Mouse (Mus musculus): ENCODE measurements around the gene Cers5. TPM values are rescaled to one million over a fixed set of nuclear protein-coding genes. Genes with fewer than 3 reads are reported as not detected.
"Not testable (repeated sequence)": the region's sequence is repeated elsewhere in the genome, so short reads cannot be mapped to it uniquely, and the experiment has no call there.

The Cers5 gene
- polyA plus RNA-seq, 1 experiment from 2014 or later, result 64.7 TPM

DNA sequence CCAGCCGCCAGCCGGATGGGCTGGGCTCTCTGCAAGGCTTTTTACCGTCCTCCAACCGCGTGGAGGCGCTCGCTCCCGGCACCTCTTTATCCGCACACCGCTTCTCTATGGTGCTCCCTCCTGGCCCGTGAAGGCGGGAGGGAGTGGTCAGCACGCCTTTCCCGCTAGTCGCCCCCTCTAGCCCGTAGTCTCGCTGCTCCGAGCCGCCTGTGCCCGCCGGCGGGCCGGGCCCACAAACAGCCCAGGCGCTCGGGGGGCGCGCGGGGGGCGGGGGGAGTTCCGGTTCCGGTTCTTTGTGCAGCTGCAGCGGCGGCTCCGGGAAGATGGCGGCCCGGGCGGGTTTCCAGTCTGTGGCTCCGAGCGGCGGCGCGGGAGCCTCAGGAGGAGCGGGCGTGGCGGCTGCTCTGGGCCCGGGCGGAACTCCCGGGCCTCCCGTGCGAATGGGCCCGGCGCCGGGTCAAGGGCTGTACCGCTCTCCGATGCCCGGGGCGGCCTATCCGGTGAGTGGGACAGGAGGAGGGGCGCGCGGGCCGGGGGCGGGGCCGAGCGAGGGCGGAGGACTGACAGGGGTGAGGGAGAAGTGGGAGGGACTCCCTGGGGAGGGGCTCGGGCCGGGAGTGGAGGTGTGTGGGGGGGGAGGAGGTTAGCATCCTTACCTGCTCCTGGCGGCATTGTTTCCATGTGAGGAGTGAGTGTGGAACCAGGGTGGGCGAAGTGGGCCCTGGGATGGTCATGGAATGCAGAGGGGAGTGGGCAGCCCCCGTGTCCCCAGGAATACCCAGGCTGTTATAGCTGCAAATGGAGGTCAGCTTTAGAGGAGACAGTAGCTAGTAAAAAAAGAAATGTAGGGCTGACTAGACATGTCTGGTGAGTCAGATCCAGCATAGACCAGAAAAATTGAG lies 70.4 kb downstream of the Cers5 start, which contains the start of gene Smarcd1:
Gene Smarcd1 (plus strand): TSS at position 131 of the 902 bp plus-strand sequence.
- Histone ChIP-seq H3K36me3 (ENCODE audit: control insufficient read depth, insufficient read depth, low read length) (peaks cover 33% of the 10 kb centered on the region), H3K27me3 (replicated peaks; ENCODE audit: control insufficient read depth, insufficient read depth, low read length) (0 out of 2 replicates have a peak, but pooled peaks cover 6% of the 10 kb centered on the region), H3K27ac (ENCODE audit: low read depth) (peak within 1 kb of the TSS; percentile 96), H3K4me1 (replicated peaks; ENCODE audit: control insufficient read depth, insufficient read depth, low read length) (peaks cover 17% of the 10 kb centered on the region), H3K4me3 (ENCODE audit: low read depth, low read length) (peak within 1 kb of the TSS; percentile 81), H3K4me2 (ENCODE audit: low read length) (peak within 1 kb of the TSS; percentile 70), H3K9me3 (ENCODE audit: control insufficient read depth, low read length) (no peaks in the 10 kb centered on the region), H3K9ac (ENCODE audit: low read length) (peak within 1 kb of the TSS; percentile 98)
- peak; percentile 94 for ATAC-seq (replicated peaks; ENCODE audit: low FRiP score, low TSS enrichment, low read depth)
- 1% methylated on average over 61 of the region's 71 CpGs for WGBS
- peak; percentile 99 for DNase-seq (ENCODE audit: low spot score)

DNA sequence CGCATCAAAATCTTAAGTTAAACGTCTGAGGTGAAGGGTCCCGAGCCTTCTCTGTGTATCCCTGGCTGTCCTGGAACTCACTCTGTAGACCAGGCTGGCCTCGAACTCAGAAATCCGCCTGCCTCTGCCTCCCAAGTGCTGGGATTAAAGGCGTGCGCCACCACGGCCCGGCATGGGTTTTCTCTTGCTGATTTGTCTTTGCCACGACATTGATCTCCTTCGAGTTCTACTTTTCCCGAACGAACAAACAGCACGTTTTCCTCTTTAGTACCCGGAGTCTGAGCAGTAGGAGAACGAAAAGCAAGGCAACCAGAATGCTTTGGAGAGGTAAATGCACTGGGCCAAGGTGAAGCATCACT lies 71.1 kb downstream of the Cers5 start:
- ATAC-seq (replicated peaks; ENCODE audit: low FRiP score, low TSS enrichment, low read depth); H3K9me3 ChIP-seq (ENCODE audit: control insufficient read depth, low read length); H3K27me3 ChIP-seq (replicated peaks; ENCODE audit: control insufficient read depth, insufficient read depth, low read length); DNase-seq (ENCODE audit: low spot score): not testable (repeated sequence)
- H3K4me2 ChIP-seq (ENCODE audit: low read length), result peak overlapping the region; percentile 70
- H3K27ac ChIP-seq (ENCODE audit: low read depth), result peak overlapping the region; percentile 96; the same call in 1 of the 2 replicates
- H3K4me3 ChIP-seq (ENCODE audit: low read depth, low read length), result peak overlapping the region; percentile 81
- H3K4me1 ChIP-seq (replicated peaks; ENCODE audit: control insufficient read depth, insufficient read depth, low read length), result peaks cover 17% of the 10 kb centered on the region
- peak overlapping the region; percentile 98 for H3K9ac ChIP-seq (ENCODE audit: low read length)
- WGBS, result 43% methylated on average over 16 of the region's 16 CpGs
- H3K36me3 ChIP-seq (ENCODE audit: control insufficient read depth, insufficient read depth, low read length), result peaks cover 27% of the 10 kb centered on the region

DNA sequence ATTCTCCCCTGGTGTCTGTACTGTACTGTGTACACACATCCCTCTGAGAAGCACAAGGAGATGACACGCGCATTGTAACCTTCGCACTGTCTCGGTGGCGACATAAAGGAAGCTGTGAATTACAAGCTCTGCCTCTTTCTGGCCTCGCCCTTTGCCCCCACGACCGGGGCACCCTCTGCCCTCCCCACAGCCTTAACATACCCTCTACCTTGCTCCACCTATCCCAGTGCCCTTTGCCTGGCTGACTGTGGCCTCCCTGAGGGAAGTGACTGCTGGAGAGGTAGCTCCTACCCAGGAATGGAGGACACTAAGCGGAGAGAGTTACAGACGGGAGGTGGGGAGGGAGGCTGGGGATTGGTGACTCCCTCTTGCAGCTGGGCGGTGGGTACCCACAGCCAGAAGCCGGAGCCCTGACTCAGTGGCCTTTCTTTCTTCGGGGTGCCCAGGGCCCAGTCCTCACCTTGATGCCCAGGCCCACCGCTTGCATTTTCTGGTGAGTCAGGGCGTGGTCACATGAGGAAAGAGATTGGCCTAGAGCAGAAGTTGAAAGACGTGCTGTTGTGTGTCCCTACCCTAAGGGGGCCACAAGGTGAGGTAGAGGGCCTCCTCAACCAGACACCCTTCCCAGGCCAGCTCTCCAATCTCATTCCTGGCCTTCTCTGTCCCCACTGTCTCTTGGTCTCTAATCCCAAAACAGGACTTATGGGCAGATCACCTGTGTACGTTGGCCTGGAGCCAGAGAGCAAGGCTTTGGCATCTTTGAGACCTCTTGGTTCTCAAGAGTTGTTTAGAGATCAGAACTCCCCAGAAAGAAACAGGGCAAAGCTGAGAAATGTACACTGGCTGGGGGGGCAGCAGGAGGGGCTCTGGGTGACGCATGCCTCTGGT lies 72.2 kb downstream of the Cers5 start:
- no peak overlapping the region for H3K27ac ChIP-seq (ENCODE audit: low read depth)
- H3K4me2 ChIP-seq (ENCODE audit: low read length), result no peak overlapping the region
- H3K9ac ChIP-seq (ENCODE audit: low read length), result no peak overlapping the region
- H3K4me1 ChIP-seq (replicated peaks; ENCODE audit: control insufficient read depth, insufficient read depth, low read length), result peaks cover 17% of the 10 kb centered on the region
- no peak overlapping the region for H3K4me3 ChIP-seq (ENCODE audit: low read depth, low read length)
- no peaks in the 10 kb centered on the region for H3K9me3 ChIP-seq (ENCODE audit: control insufficient read depth, low read length)
- H3K36me3 ChIP-seq (ENCODE audit: control insufficient read depth, insufficient read depth, low read length), result peaks cover 18% of the 10 kb centered on the region
- WGBS, result 79% methylated on average over 18 of the region's 18 CpGs
- H3K27me3 ChIP-seq (replicated peaks; ENCODE audit: control insufficient read depth, insufficient read depth, low read length), result 0 out of 2 replicates have a peak, but pooled peaks cover 6% of the 10 kb centered on the region
- no peak for DNase-seq (ENCODE audit: low spot score)
- ATAC-seq (replicated peaks; ENCODE audit: low FRiP score, low TSS enrichment, low read depth), result no peak

DNA sequence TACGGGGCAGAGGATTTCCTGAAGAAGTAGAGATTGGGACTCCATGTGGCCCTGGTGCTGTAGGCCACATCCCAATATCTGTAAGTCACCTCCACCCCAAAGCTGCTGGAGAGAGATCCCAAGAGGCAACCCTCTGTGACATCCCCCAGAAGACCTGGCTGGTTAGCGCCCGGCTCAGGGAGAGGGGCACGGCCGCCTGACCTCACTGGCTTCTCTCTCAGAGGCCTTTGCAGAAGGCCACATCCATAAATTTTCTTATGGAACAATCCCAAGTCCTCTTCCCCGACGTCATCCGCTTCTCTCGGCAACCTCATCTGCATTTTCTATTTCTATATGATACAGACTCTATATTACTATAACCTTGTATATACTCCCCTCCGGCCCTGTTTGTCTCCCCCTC lies 73.0 kb downstream of the Cers5 start:
- Histone ChIP-seq H3K36me3 (ENCODE audit: control insufficient read depth, insufficient read depth, low read length) (peaks cover 14% of the 10 kb centered on the region), H3K9ac (ENCODE audit: low read length) (no peak overlapping the region), H3K27me3 (replicated peaks; ENCODE audit: control insufficient read depth, insufficient read depth, low read length) (0 out of 2 replicates have a peak, but pooled peaks cover 6% of the 10 kb centered on the region), H3K27ac (ENCODE audit: low read depth) (no peak overlapping the region), H3K4me1 (replicated peaks; ENCODE audit: control insufficient read depth, insufficient read depth, low read length) (peaks cover 17% of the 10 kb centered on the region), H3K4me3 (ENCODE audit: low read depth, low read length) (no peak overlapping the region), H3K4me2 (ENCODE audit: low read length) (no peak overlapping the region), H3K9me3 (ENCODE audit: control insufficient read depth, low read length) (no peaks in the 10 kb centered on the region)
- WGBS, result 81% methylated on average over 10 of the region's 10 CpGs
- DNase-seq (ENCODE audit: low spot score) (no peak), ATAC-seq (replicated peaks; ENCODE audit: low FRiP score, low TSS enrichment, low read depth) (no peak)

DNA sequence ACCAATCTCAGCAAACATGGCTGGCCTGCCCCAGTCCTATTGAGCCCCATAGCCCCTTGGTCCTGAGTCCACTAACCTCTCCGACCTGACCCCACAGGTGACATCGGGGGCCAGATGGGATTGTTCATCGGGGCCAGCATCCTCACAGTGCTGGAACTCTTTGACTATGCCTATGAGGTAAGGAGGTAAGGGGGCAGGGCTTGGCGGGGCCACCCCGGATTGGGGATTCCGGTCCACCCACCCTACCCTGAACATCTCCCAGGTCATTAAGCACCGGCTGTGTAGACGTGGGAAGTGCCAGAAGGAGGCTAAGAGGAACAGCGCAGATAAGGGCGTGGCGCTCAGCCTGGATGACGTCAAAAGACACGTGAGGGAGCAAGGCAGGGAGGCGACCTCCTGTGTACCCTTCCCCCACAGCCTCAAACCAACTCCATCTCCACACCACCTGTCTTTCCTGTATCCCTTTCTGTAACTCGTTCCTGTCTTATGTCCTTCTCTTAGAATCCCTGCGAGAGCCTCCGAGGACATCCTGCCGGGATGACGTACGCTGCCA lies 74.1 kb downstream of the Cers5 start:
- no peak overlapping the region for H3K27ac ChIP-seq (ENCODE audit: low read depth)
- no peak for DNase-seq (ENCODE audit: low spot score)
- no peak overlapping the region for H3K9ac ChIP-seq (ENCODE audit: low read length)
- WGBS, result 27% methylated on average over 20 of the region's 20 CpGs
- no peaks in the 10 kb centered on the region for H3K9me3 ChIP-seq (ENCODE audit: control insufficient read depth, low read length)
- no peak overlapping the region for H3K4me3 ChIP-seq (ENCODE audit: low read depth, low read length)
- 0 out of 2 replicates have a peak, but pooled peaks cover 6% of the 10 kb centered on the region for H3K27me3 ChIP-seq (replicated peaks; ENCODE audit: control insufficient read depth, insufficient read depth, low read length)
- peaks cover 3% of the 10 kb centered on the region for H3K36me3 ChIP-seq (ENCODE audit: control insufficient read depth, insufficient read depth, low read length)
- H3K4me1 ChIP-seq (replicated peaks; ENCODE audit: control insufficient read depth, insufficient read depth, low read length), result peaks cover 13% of the 10 kb centered on the region
- no peak for ATAC-seq (replicated peaks; ENCODE audit: low FRiP score, low TSS enrichment, low read depth)
- peak overlapping the region; percentile 11; the same call in 1 of the 2 replicates for H3K4me2 ChIP-seq (ENCODE audit: low read length)

DNA sequence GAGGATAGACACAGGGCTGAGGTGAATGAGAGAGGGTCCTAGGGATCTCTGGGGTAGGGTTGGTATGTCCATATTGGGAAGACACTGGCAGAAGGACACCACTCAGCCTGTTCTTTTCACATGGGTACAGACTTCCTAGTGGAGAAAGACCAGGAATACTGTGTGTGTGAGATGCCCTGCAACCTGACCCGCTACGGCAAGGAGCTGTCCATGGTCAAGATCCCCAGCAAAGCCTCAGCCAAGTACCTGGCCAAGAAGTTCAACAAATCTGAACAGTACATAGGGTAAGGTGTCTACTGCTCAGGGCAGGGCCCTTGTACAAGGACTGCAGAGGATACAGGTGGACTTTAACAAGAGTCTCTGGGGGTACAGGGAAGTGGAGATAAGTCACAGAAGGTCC lies 75.4 kb downstream of the Cers5 start:
- DNase-seq (ENCODE audit: low spot score) (no peak), ATAC-seq (replicated peaks; ENCODE audit: low FRiP score, low TSS enrichment, low read depth) (no peak)
- Histone ChIP-seq H3K4me2 (ENCODE audit: low read length) (no peak overlapping the region), H3K36me3 (ENCODE audit: control insufficient read depth, insufficient read depth, low read length) (no peaks in the 10 kb centered on the region), H3K9me3 (ENCODE audit: control insufficient read depth, low read length) (no peaks in the 10 kb centered on the region), H3K9ac (ENCODE audit: low read length) (no peak overlapping the region), H3K4me3 (ENCODE audit: low read depth, low read length) (no peak overlapping the region), H3K27ac (ENCODE audit: low read depth) (no peak overlapping the region), H3K27me3 (replicated peaks; ENCODE audit: control insufficient read depth, insufficient read depth, low read length) (0 out of 2 replicates have a peak, but pooled peaks cover 6% of the 10 kb centered on the region), H3K4me1 (replicated peaks; ENCODE audit: control insufficient read depth, insufficient read depth, low read length) (0 out of 2 replicates have a peak, but pooled peaks cover 2% of the 10 kb centered on the region)
- WGBS, result 11% methylated on average over 2 of the region's 2 CpGs

DNA sequence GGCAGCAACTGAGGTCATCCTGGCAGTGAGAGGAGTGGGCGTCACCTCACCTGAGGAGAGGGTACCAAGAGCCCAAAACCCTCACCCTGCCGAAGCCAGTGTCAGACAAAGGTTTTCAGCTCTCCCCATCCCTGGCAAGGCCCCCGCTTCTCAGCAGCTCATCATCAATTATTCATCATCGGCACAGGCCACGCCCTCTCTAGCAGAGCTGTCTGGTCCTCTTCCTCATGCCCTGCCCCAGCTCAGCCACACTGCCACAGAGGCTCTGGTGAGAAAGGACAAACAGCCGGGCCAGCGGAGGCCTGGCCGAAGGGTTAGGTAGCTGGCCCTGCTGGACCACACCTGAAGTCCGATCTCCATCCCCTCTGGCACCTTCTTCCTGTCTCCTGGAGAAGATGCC lies 80.7 kb downstream of the Cers5 start:
- H3K9ac ChIP-seq (ENCODE audit: low read length), result no peak overlapping the region
- DNase-seq (ENCODE audit: low spot score) (no peak), ATAC-seq (replicated peaks; ENCODE audit: low FRiP score, low TSS enrichment, low read depth) (no peak)
- H3K9me3 ChIP-seq (ENCODE audit: control insufficient read depth, low read length), result no peaks in the 10 kb centered on the region
- H3K4me1 ChIP-seq (replicated peaks; ENCODE audit: control insufficient read depth, insufficient read depth, low read length), result no peaks in the 10 kb centered on the region
- H3K27ac ChIP-seq (ENCODE audit: low read depth), result no peak overlapping the region
- no peak overlapping the region for H3K4me2 ChIP-seq (ENCODE audit: low read length)
- H3K4me3 ChIP-seq (ENCODE audit: low read depth, low read length), result no peak overlapping the region
- no peaks in the 10 kb centered on the region; the same call in 1 of the 2 replicates for H3K27me3 ChIP-seq (replicated peaks; ENCODE audit: control insufficient read depth, insufficient read depth, low read length)
- no peaks in the 10 kb centered on the region for H3K36me3 ChIP-seq (ENCODE audit: control insufficient read depth, insufficient read depth, low read length)
- 42% methylated on average over 9 of the region's 9 CpGs for WGBS

DNA sequence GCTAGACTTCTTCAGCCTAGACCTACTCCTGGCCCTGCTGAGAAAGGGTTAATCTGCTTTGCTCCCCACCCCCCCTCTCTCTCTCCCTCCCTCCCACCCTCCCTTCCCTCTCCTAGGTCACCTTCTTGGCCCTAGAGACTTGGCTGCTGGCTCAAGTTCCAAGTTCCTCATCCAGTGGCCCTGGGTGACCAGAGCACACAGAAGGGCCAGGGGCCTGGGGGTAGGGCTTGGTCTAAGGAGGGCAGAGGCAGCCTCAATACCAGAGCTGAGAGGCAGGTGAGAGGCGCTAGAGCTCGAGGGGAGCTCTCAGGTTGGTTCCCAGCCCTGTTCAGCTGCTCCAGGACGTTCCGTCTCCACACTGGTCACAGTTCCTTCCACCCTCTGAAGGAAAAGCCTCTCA lies 81.8 kb downstream of the Cers5 start:
- DNase-seq (ENCODE audit: low spot score), result no peak
- no peak overlapping the region for H3K9ac ChIP-seq (ENCODE audit: low read length)
- H3K4me2 ChIP-seq (ENCODE audit: low read length), result no peak overlapping the region
- 23% methylated on average over 4 of the region's 4 CpGs for WGBS
- H3K4me1 ChIP-seq (replicated peaks; ENCODE audit: control insufficient read depth, insufficient read depth, low read length), result no peaks in the 10 kb centered on the region
- ATAC-seq (replicated peaks; ENCODE audit: low FRiP score, low TSS enrichment, low read depth), result 0 out of 2 replicates have a peak, but pooled peaks have one; percentile 21
- no peaks in the 10 kb centered on the region; the same call in 1 of the 2 replicates for H3K27me3 ChIP-seq (replicated peaks; ENCODE audit: control insufficient read depth, insufficient read depth, low read length)
- no peaks in the 10 kb centered on the region for H3K9me3 ChIP-seq (ENCODE audit: control insufficient read depth, low read length)
- no peak overlapping the region for H3K4me3 ChIP-seq (ENCODE audit: low read depth, low read length)
- no peaks in the 10 kb centered on the region for H3K36me3 ChIP-seq (ENCODE audit: control insufficient read depth, insufficient read depth, low read length)
- no peak overlapping the region for H3K27ac ChIP-seq (ENCODE audit: low read depth)

Data from intestine, embryonic 14.5 days (tissue).